8 mouse cellular contexts compared by ENCODE assay signal in genomic region chr5:66745996-66746681, GRCm38 (mm10). TPM values are rescaled to one million over a fixed set of nuclear protein-coding genes. Genes with fewer than 3 reads are reported as not detected.
DNase-seq lines count a peak whose midpoint lies in the region; ATAC-seq and TF ChIP-seq lines count a peak whose summit lies in the region.

No protein-coding gene starts in this region.

- peaks cover 6% of the 10 kb centered on the region; the same call in 1 of the 2 replicates for H3K27me3 ChIP-seq in embryonic facial prominence, embryonic 15.5 days
- peaks cover 41% of the 10 kb centered on the region for H3K27me3 ChIP-seq in heart, embryonic 11.5 days (ENCODE audit: control insufficient read depth, insufficient read depth, low read length)
- peaks cover 9% of the 10 kb centered on the region for H3K27me3 ChIP-seq in kidney, embryonic 15.5 days
- peaks cover 37% of the 10 kb centered on the region for H3K27me3 ChIP-seq in liver, embryonic 11.5 days (replicated peaks; ENCODE audit: control insufficient read depth, insufficient read depth, low read length)

- no peak; the same call in 1 of the 2 replicates for TF ChIP-seq CTCF in olfactory bulb, adult 2 months (IDR thresholded peaks at IDR 0.05; ENCODE audit: insufficient read depth, low read depth, low read length)

- DNase-seq in left cerebral cortex, adult 18-20 months (ENCODE audit: low spot score in 2 of 2), result peak; percentile 49 to 68
- DNase-seq in left cerebral cortex, adult 11 months (ENCODE audit: low spot score), result no peak
- peak; percentile 72 for DNase-seq in liver, embryonic 11.5 days (ENCODE audit: low spot score)
- no peak for DNase-seq in natural killer cell, adult 2 months (ENCODE audit: low spot score in 2 of 2)

- peak overlapping the region; percentile 26 for H3K9ac ChIP-seq in embryonic facial prominence, embryonic 15.5 days
- H3K9ac ChIP-seq in heart, embryonic 11.5 days (ENCODE audit: low read depth, low read length), result peak overlapping the region; percentile 71
- H3K9ac ChIP-seq in kidney, embryonic 15.5 days, result peak overlapping the region; percentile 63
- 0 out of 2 replicates have a peak overlapping the region, but pooled peaks have one; percentile 20 for H3K9ac ChIP-seq in liver, embryonic 11.5 days (ENCODE audit: low read depth, low read length)

- H3K9me3 ChIP-seq in embryonic facial prominence, embryonic 15.5 days (replicated peaks), result no peaks in the 10 kb centered on the region
- no peaks in the 10 kb centered on the region for H3K9me3 ChIP-seq in heart, embryonic 11.5 days (replicated peaks; ENCODE audit: control insufficient read depth, low read length)
- H3K9me3 ChIP-seq in kidney, embryonic 15.5 days (replicated peaks), result no peaks in the 10 kb centered on the region
- H3K9me3 ChIP-seq in liver, embryonic 11.5 days (ENCODE audit: control insufficient read depth, low read length), result no peaks in the 10 kb centered on the region

- peaks cover 25% of the 10 kb centered on the region for H3K4me1 ChIP-seq in embryonic facial prominence, embryonic 15.5 days
- H3K4me1 ChIP-seq in heart, embryonic 11.5 days (ENCODE audit: control insufficient read depth, insufficient read depth, low read length), result peaks cover 9% of the 10 kb centered on the region
- H3K4me1 ChIP-seq in kidney, embryonic 15.5 days, result peaks cover 41% of the 10 kb centered on the region
- H3K4me1 ChIP-seq in liver, embryonic 11.5 days (replicated peaks; ENCODE audit: control insufficient read depth, insufficient read depth, low read length), result no peaks in the 10 kb centered on the region
- peaks cover 12% of the 10 kb centered on the region for H3K4me1 ChIP-seq in olfactory bulb, adult 2 months (ENCODE audit: control insufficient read depth, insufficient read depth, low read length)

- under 1% methylated on average over 42 of the region's 42 CpGs for WGBS in embryonic facial prominence, embryonic 15.5 days
- 2% methylated on average over 42 of the region's 42 CpGs for WGBS in heart, embryonic 11.5 days (ENCODE audit: insufficient replicate concordance)
- under 1% methylated on average over 42 of the region's 42 CpGs for WGBS in kidney, embryonic 15.5 days
- 2% methylated on average over 42 of the region's 42 CpGs for WGBS in liver, embryonic 11.5 days
- WGBS in olfactory bulb, adult 2 months, result under 1% methylated on average over 42 of the region's 42 CpGs

- H3K4me2 ChIP-seq in embryonic facial prominence, embryonic 15.5 days (replicated peaks), result peak overlapping the region; percentile 79
- peak overlapping the region; percentile 98 for H3K4me2 ChIP-seq in heart, embryonic 11.5 days
- peak overlapping the region; percentile 97 for H3K4me2 ChIP-seq in kidney, embryonic 15.5 days
- H3K4me2 ChIP-seq in liver, embryonic 11.5 days, result peak overlapping the region; percentile 81

- H3K27ac ChIP-seq in embryonic facial prominence, embryonic 15.5 days (replicated peaks), result peak overlapping the region; percentile 13; the same call in 1 of the 2 replicates
- peak overlapping the region; percentile 22; the same call in 1 of the 2 replicates for H3K27ac ChIP-seq in heart, embryonic 11.5 days (ENCODE audit: low read depth, low read length)
- peak overlapping the region; percentile 80 for H3K27ac ChIP-seq in kidney, embryonic 15.5 days
- H3K27ac ChIP-seq in liver, embryonic 11.5 days (ENCODE audit: low read depth, low read length), result no peak overlapping the region
- H3K27ac ChIP-seq in olfactory bulb, adult 2 months (ENCODE audit: insufficient read depth, low read depth, low read length), result peak overlapping the region; percentile 76

- no peak; the same call in 1 of the 2 replicates for TF ChIP-seq POLR2A in olfactory bulb, adult 2 months (IDR thresholded peaks at IDR 0.05; ENCODE audit: insufficient read depth, low read depth, low read length)

- H3K36me3 ChIP-seq in embryonic facial prominence, embryonic 15.5 days, result no peaks in the 10 kb centered on the region
- H3K36me3 ChIP-seq in heart, embryonic 11.5 days (ENCODE audit: control insufficient read depth, insufficient read depth, low read length), result no peaks in the 10 kb centered on the region
- H3K36me3 ChIP-seq in kidney, embryonic 15.5 days, result no peaks in the 10 kb centered on the region
- no peaks in the 10 kb centered on the region for H3K36me3 ChIP-seq in liver, embryonic 11.5 days (ENCODE audit: control insufficient read depth, insufficient read depth, low read length)

- ATAC-seq in embryonic facial prominence, embryonic 15.5 days (ENCODE audit: insufficient number of reproducible peaks, low FRiP score, low TSS enrichment, low read depth), result peak; percentile 64
- peak; percentile 27; the same call in 1 of the 2 replicates for ATAC-seq in heart, embryonic 11.5 days (replicated peaks; ENCODE audit: insufficient number of reproducible peaks, low FRiP score, low TSS enrichment)
- ATAC-seq in kidney, embryonic 15.5 days (replicated peaks; ENCODE audit: low FRiP score), result peak; percentile 61
- ATAC-seq in liver, embryonic 11.5 days (replicated peaks; ENCODE audit: low FRiP score), result no peak

- peak overlapping the region; percentile 61 for H3K4me3 ChIP-seq in embryonic facial prominence, embryonic 15.5 days (replicated peaks)
- peak overlapping the region; percentile 61 for H3K4me3 ChIP-seq in heart, embryonic 11.5 days (ENCODE audit: low read depth, low read length)
- peak overlapping the region; percentile 75 for H3K4me3 ChIP-seq in kidney, embryonic 15.5 days (replicated peaks)
- H3K4me3 ChIP-seq in liver, embryonic 11.5 days (ENCODE audit: low read depth, low read length), result peak overlapping the region; percentile 54
- peak overlapping the region; percentile 87 for H3K4me3 ChIP-seq in olfactory bulb, adult 2 months (ENCODE audit: insufficient read depth, low read depth, low read length)

RNA-seq across cellular contexts. Expression of gene Limch1, which starts 0.5 kb away (rescaled TPM):
- 100 to 1,000 TPM; 120 to 123 TPM for total RNA-seq in left cerebral cortex, adult 18-20 months (2021)
- polyA plus RNA-seq in embryonic facial prominence, embryonic 15.5 days (2015; fragmentation: Nextera tagmentation; extraction: Ambion mirVana), result 85.9 and 98.1 TPM in 2 replicates
- polyA plus RNA-seq in heart, embryonic 11.5 days (2014; fragmentation: Nextera tagmentation; extraction: Ambion mirVana), result 28.2 and 32.8 TPM in 2 replicates
- polyA plus RNA-seq in kidney, embryonic 15.5 days (2015; fragmentation: Nextera tagmentation; extraction: Ambion mirVana), result 35.1 and 39.1 TPM in 2 replicates
- polyA plus RNA-seq in liver, embryonic 11.5 days (2014; fragmentation: Nextera tagmentation; extraction: Ambion mirVana), result 11.6 and 13.4 TPM in 2 replicates
- polyA plus RNA-seq in olfactory bulb, adult 2 months (2012; ENCODE audit: insufficient read depth, insufficient read length, low replicate concordance, missing spikeins), result not detected in 2 replicates

Comparison
In these comparisons a context has a peak if more than half of its experiments do, and no peak if none do; other contexts are left out.
1. DNase-seq: peak in left cerebral cortex, adult 18-20 months (2 of 2) and liver, embryonic 11.5 days (single experiment); none in left cerebral cortex, adult 11 months (single experiment) and natural killer cell, adult 2 months (0 of 2).
2. H3K9ac ChIP-seq: peak in every context shown above with its lines; median percentile 71 in heart, embryonic 11.5 days; 63 in kidney, embryonic 15.5 days; 26 in embryonic facial prominence, embryonic 15.5 days; 20 in liver, embryonic 11.5 days.
3. Peak in every context shown above with its lines, with median percentiles within 50 percentile points of each other: H3K4me2 ChIP-seq and H3K4me3 ChIP-seq.